Mouse (Mus musculus) WW6 (cell line): Measurements from ENCODE around the gene Gnb5.
A peak's percentile ranks its signal among the peaks of the same experiment; 100 is the strongest.

Experiments
- DNase-seq: peaks from one replicate; pipeline ENCODE4 v3.0.0-alpha.2; 2013; ENCODE audit warnings: low read depth, low spot score

The Gnb5 gene

GRCm38 (mm10) chr9:75307015-75307414 is 927 bp downstream of the Gnb5 start:
- no peak for DNase-seq

GRCm38 (mm10) chr9:75308621-75309020 is 2.5 kb downstream of the Gnb5 start:
- no peak for DNase-seq

GRCm38 (mm10) chr9:75312008-75312407 is 5.9 kb downstream of the Gnb5 start:
- peak; percentile 60 for DNase-seq

- no peak for DNase-seq
These were observed 7.2 kb downstream of the Gnb5 start for GRCm38 (mm10) chr9:75313138-75313831.

GRCm38 (mm10) chr9:75313832-75314516 is 7.9 kb downstream of the Gnb5 start:
- DNase-seq: peak; percentile 34

GRCm38 (mm10) chr9:75314517-75315105 is 8.5 kb downstream of the Gnb5 start:
- DNase-seq: no peak

- DNase-seq: no peak
These were observed 9.2 kb downstream of the Gnb5 start for GRCm38 (mm10) chr9:75315238-75315637.

GRCm38 (mm10) chr9:75316771-75317170 is 10.7 kb downstream of the Gnb5 start:
- no peak for DNase-seq

GRCm38 (mm10) chr9:75318196-75318595 is 12.1 kb downstream of the Gnb5 start:
- DNase-seq: no peak

- DNase-seq: no peak
These were observed 13.3 kb downstream of the Gnb5 start for GRCm38 (mm10) chr9:75319365-75319764.

- DNase-seq: no peak
These were observed 16.2 kb downstream of the Gnb5 start for GRCm38 (mm10) chr9:75322099-75322885.

- DNase-seq: no peak
These were observed 22.0 kb downstream of the Gnb5 start for GRCm38 (mm10) chr9:75328047-75328446.

- no peak for DNase-seq
These were observed 24.7 kb downstream of the Gnb5 start for GRCm38 (mm10) chr9:75330821-75331220.

GRCm38 (mm10) chr9:75334440-75334839 is 28.4 kb downstream of the Gnb5 start:
- no peak for DNase-seq

GRCm38 (mm10) chr9:75338016-75338415 is 31.9 kb downstream of the Gnb5 start:
- DNase-seq: no peak

- DNase-seq: no peak
These were observed 36.3 kb downstream of the Gnb5 start for GRCm38 (mm10) chr9:75342433-75342832.

- DNase-seq: no peak
These were observed 41.4 kb downstream of the Gnb5 start, which contains the start of gene Bcl2l10 for GRCm38 (mm10) chr9:75347458-75347857. Bcl2l10 (plus strand) TSS chr9:75347758.

- no peak for DNase-seq
These were observed 42.0 kb downstream of the Gnb5 start for GRCm38 (mm10) chr9:75348066-75348465.

GRCm38 (mm10) chr9:75348641-75349040 is 42.6 kb downstream of the Gnb5 start:
- DNase-seq: no peak

- no peak for DNase-seq
These were observed 47.0 kb downstream of the Gnb5 start for GRCm38 (mm10) chr9:75353094-75353493.

- DNase-seq: no peak
These were observed 49.7 kb downstream of the Gnb5 start for GRCm38 (mm10) chr9:75355783-75356182.

- no peak for DNase-seq
These were observed 51.1 kb downstream of the Gnb5 start for GRCm38 (mm10) chr9:75357087-75357654.
